Mouse (Mus musculus) CD8-positive naive resting alpha-beta T cell, adult 2 months (primary cell): ENCODE results near the gene Olfr133.
"Not testable (repeated sequence)": the region's sequence is repeated elsewhere in the genome, so short reads cannot be mapped to it uniquely, and the experiment has no call there.

ENCODE experiments used
- DNase-seq, 2 experiments: peaks; one replicate each; pipeline ENCODE4 v3.0.0; 2022; ENCODE audit warnings: low read depth in 2 of 2, low spot score in 2 of 2

Gene Olfr133

GRCm38 (mm10) chr17:38144981-38145380 lies at the start of gene Olfr133:
Gene Olfr133, plus strand, starts transcription at chr17:38145281.
- no peak for DNase-seq

GRCm38 (mm10) chr17:38124199-38124598 lies 20.9 kb upstream of the Olfr133 start:
- DNase-seq, result not testable (repeated sequence)

DNA sequence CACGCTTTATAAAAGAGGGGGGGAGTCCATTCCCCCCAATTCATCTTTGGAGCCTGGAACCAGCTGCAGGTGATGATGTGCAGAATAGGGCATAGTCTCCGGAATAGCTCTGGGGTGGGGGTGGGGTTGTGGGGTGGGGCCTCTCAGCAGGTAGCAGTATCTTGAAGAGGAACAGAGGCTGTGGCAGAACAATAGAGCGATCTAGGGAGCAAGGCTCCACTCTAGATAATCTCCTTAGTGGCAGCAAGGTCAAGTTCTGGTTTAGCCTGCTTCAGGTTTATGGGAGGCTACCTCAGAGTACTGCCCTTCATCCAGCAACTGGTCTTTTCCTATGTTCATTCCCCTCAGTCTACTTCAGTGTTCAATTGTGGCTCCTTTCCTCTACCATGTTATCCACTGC lies 19.7 kb upstream of the Olfr133 start:
- not testable (repeated sequence) for DNase-seq

- DNase-seq, result no peak
Measured at GRCm38 (mm10) chr17:38134426-38134825, 10.7 kb upstream of the Olfr133 start, which contains the start of gene Olfr132. Gene Olfr132, minus strand, starts transcription at chr17:38134526.

- no peak for DNase-seq
Measured at GRCm38 (mm10) chr17:38171088-38171487, 26.0 kb downstream of the Olfr133 start, which contains the start of gene Olfr134. Gene Olfr134, plus strand, starts transcription at chr17:38171388.
